Mouse (Mus musculus): ENCODE data around the gene Mefv.

GRCm38 (mm10) chr16:3699281-3699680 is 18.6 kb downstream of the Mefv start:
- TF ChIP-seq CHD1 (IDR thresholded peaks at IDR 0.05; ENCODE audit: low read depth, low read length) (no peak), POLR2A (IDR thresholded peaks at IDR 0.05; ENCODE audit: low read depth, low read length) (no peak), CTCF (conservative IDR thresholded peaks at IDR 0.05 in 1 of 2, IDR thresholded peaks at IDR 0.05 in 1 of 2; ENCODE audit: low read depth in 2 of 2, low read length in 2 of 2) (no peak), POLR2AphosphoS2 (IDR thresholded peaks at IDR 0.05; ENCODE audit: low read depth, low read length) (no peak), MAZ (IDR thresholded peaks at IDR 0.05; ENCODE audit: low read depth, low read length) (no peak), JUN (IDR thresholded peaks at IDR 0.05; ENCODE audit: insufficient read depth, low read depth, low read length) (no peak), EP300 (IDR thresholded peaks at IDR 0.05; ENCODE audit: low read length) (no peak), JUND (conservative IDR thresholded peaks at IDR 0.05; ENCODE audit: low read depth, low read length) (no peak), ZNF384 (IDR thresholded peaks at IDR 0.05; ENCODE audit: low read depth, low read length) (no peak)

Data from CH12.LX (cell line).